Mouse (Mus musculus) forebrain, embryonic 14.5 days (tissue): ENCODE results near the gene Helz2. TPM values are rescaled to one million over a fixed set of nuclear protein-coding genes. Genes with fewer than 3 reads are reported as not detected.
"Not testable (repeated sequence)": the region's sequence is repeated elsewhere in the genome, so short reads cannot be mapped to it uniquely, and the experiment has no call there.

Experiments used
- ATAC-seq: fragments of 200-750 bp; cut with Nextera tagmentation; 2 replicates; pipeline ENCODE4 v1.8.0; 2017; ENCODE audit warnings: mild to moderate bottlenecking, moderate library complexity
- DNase-seq: peaks from one replicate; pipeline ENCODE4 v3.0.0-alpha.2; 2015; ENCODE audit warnings: low spot score
- H3K27ac ChIP-seq: fragments of 300-500 bp; sonication (generic); 2 replicates; pipeline ENCODE4 v1.5.1; 2014; ENCODE audit warnings: low read depth, mild to moderate bottlenecking, control low read depth, low read length, moderate library complexity
- H3K27me3 ChIP-seq: fragments of 300-500 bp; sonication (generic); replicated peaks from 2 replicates; pipeline ENCODE4 v1.6.1; 2014; ENCODE audit warnings: low read length, control low read depth, mixed read lengths; ENCODE audit not compliant: control insufficient read depth, insufficient read depth
- H3K36me3 ChIP-seq: fragments of 300-500 bp; sonication (generic); 2 replicates; pipeline ENCODE4 v1.6.1; 2014; ENCODE audit warnings: low read length, control low read depth; ENCODE audit not compliant: control insufficient read depth, insufficient read depth
- H3K4me1 ChIP-seq: fragments of 300-500 bp; sonication (generic); 2 replicates; pipeline ENCODE4 v1.6.1; 2014; ENCODE audit warnings: antibody characterized with exemption, low read length, control low read depth; ENCODE audit not compliant: control insufficient read depth, insufficient read depth
- H3K4me2 ChIP-seq: fragments of 300-500 bp; sonication (generic); 2 replicates; pipeline ENCODE4 v1.6.1; 2014; ENCODE audit warnings: mild to moderate bottlenecking, control low read depth, low read length
- H3K4me3 ChIP-seq: fragments of 300-500 bp; sonication (generic); 2 replicates; pipeline ENCODE4 v1.5.1; 2014; ENCODE audit warnings: low read depth, low read length, control low read depth
- H3K9ac ChIP-seq: fragments of 300-500 bp; sonication (generic); 2 replicates; pipeline ENCODE4 v1.6.1; 2014; ENCODE audit warnings: mild to moderate bottlenecking, low read length, control low read depth, moderate library complexity
- H3K9me3 ChIP-seq: fragments of 300-500 bp; sonication (generic); replicated peaks from 2 replicates; pipeline ENCODE4 v1.6.1; 2016; ENCODE audit warnings: low read length, control low read depth, mixed read lengths; ENCODE audit not compliant: control insufficient read depth
- WGBS: fragments of 180-500 bp; shearing (Covaris S2); extraction: QIAGEN DNeasy Blood & Tissue Kit; methylation state at CpG from one replicate; pipeline ENCODE4 v1.1.7; 2014; 5-methylcytosine and 5-hydroxymethylcytosine counted together
- polyA plus RNA-seq: library from polyadenylated mRNA; unstranded; fragments of >200 nt; fragmentation: Nextera tagmentation; extraction: Ambion mirVana; gene quantifications from 2 replicates; pipeline ENCODE4 v1.2.1, GENCODE M21; 2014

Helz2 gene
- 0.33 and 0.41 TPM in 2 replicates for polyA plus RNA-seq

GRCm38 (mm10) chr2:181241602-181242313 is at the start of gene Helz2:
TSS of gene Helz2 (minus strand) at chr2:181242027.
- Histone ChIP-seq H3K36me3 (no peaks in the 10 kb centered on the region), H3K9ac (peak within 1 kb of the TSS; percentile 29; the same call in 1 of the 2 replicates), H3K27me3 (no peaks in the 10 kb centered on the region), H3K4me1 (0 out of 2 replicates have a peak, but pooled peaks cover 3% of the 10 kb centered on the region), H3K4me2 (peak within 1 kb of the TSS; percentile 40), H3K27ac (no peak within 1 kb of the TSS), H3K4me3 (peak within 1 kb of the TSS; percentile 14), H3K9me3 (no peaks in the 10 kb centered on the region)
- 12% methylated on average over 16 of the region's 16 CpGs for whole genome bisulfite sequencing
- ATAC-seq (no peak), DNase-seq (no peak)

- no peak overlapping the region for H3K27ac ChIP-seq
- H3K36me3 ChIP-seq, result no peaks in the 10 kb centered on the region
- DNase-seq, result no peak
- WGBS, result 81% methylated on average over 1 of the region's 1 CpGs
- H3K27me3 ChIP-seq, result no peaks in the 10 kb centered on the region
- H3K4me1 ChIP-seq, result peaks cover 19% of the 10 kb centered on the region; the same call in 1 of the 2 replicates
- H3K9ac ChIP-seq, result no peak overlapping the region
- ATAC-seq, result no peak
- no peak overlapping the region for H3K4me2 ChIP-seq
- no peak overlapping the region for H3K4me3 ChIP-seq
- no peaks in the 10 kb centered on the region for H3K9me3 ChIP-seq
Observed at GRCm38 (mm10) chr2:181290937-181291336, 49.1 kb upstream of the Helz2 start.

GRCm38 (mm10) chr2:181288691-181289090 is 46.9 kb upstream of the Helz2 start:
- no peak for ATAC-seq
- Histone ChIP-seq H3K9ac (peak overlapping the region; percentile 52; the same call in 1 of the 2 replicates), H3K9me3 (no peaks in the 10 kb centered on the region), H3K27me3 (no peaks in the 10 kb centered on the region), H3K4me2 (peak overlapping the region; percentile 65), H3K4me3 (peak overlapping the region; percentile 71), H3K36me3 (no peaks in the 10 kb centered on the region), H3K27ac (no peak overlapping the region), H3K4me1 (peaks cover 19% of the 10 kb centered on the region; the same call in 1 of the 2 replicates)
- 84% methylated on average over 3 of the region's 3 CpGs for whole genome bisulfite sequencing
- no peak for DNase-seq

GRCm38 (mm10) chr2:181287958-181288350 is 46.1 kb upstream of the Helz2 start, which contains the start of gene Gmeb2:
TSS of gene Gmeb2 (minus strand) at chr2:181288035.
- peak; percentile 99 for DNase-seq
- H3K9me3 ChIP-seq, H3K27me3 ChIP-seq, H3K36me3 ChIP-seq: not testable (repeated sequence)
- H3K9ac ChIP-seq, result peak within 1 kb of the TSS; percentile 93
- 0% methylated on average over 25 of the region's 38 CpGs for WGBS
- H3K4me1 ChIP-seq, result peaks cover 19% of the 10 kb centered on the region; the same call in 1 of the 2 replicates
- peak within 1 kb of the TSS; percentile 65 for H3K4me2 ChIP-seq
- peak; percentile 97 for ATAC-seq
- peak within 1 kb of the TSS; percentile 71 for H3K4me3 ChIP-seq
- H3K27ac ChIP-seq, result peak within 1 kb of the TSS; percentile 96

GRCm38 (mm10) chr2:181287338-181287957 is 45.6 kb upstream of the Helz2 start:
- DNase-seq (peak; percentile 79), ATAC-seq (peak; percentile 83)
- Histone ChIP-seq H3K27ac (peak overlapping the region; percentile 96), H3K4me1 (peaks cover 19% of the 10 kb centered on the region; the same call in 1 of the 2 replicates), H3K27me3 (no peaks in the 10 kb centered on the region), H3K9me3 (no peaks in the 10 kb centered on the region), H3K4me2 (peak overlapping the region; percentile 62), H3K36me3 (peaks cover 6% of the 10 kb centered on the region; the same call in 1 of the 2 replicates), H3K9ac (peak overlapping the region; percentile 93), H3K4me3 (peak overlapping the region; percentile 71)
- WGBS, result 0% methylated on average over 13 of the region's 71 CpGs

GRCm38 (mm10) chr2:181286629-181287337 is 45.0 kb upstream of the Helz2 start:
- peaks cover 19% of the 10 kb centered on the region; the same call in 1 of the 2 replicates for H3K4me1 ChIP-seq
- H3K4me3 ChIP-seq, result peak overlapping the region; percentile 71
- DNase-seq, result no peak
- peak overlapping the region; percentile 96 for H3K27ac ChIP-seq
- H3K4me2 ChIP-seq, result peak overlapping the region; percentile 62
- H3K36me3 ChIP-seq, result peaks cover 6% of the 10 kb centered on the region; the same call in 1 of the 2 replicates
- no peaks in the 10 kb centered on the region for H3K9me3 ChIP-seq
- peak overlapping the region; percentile 93 for H3K9ac ChIP-seq
- no peaks in the 10 kb centered on the region for H3K27me3 ChIP-seq
- no peak for ATAC-seq
- 56% methylated on average over 6 of the region's 6 CpGs for WGBS

GRCm38 (mm10) chr2:181279968-181280367 is 38.1 kb upstream of the Helz2 start:
- no peaks in the 10 kb centered on the region for H3K4me1 ChIP-seq
- no peak overlapping the region for H3K4me2 ChIP-seq
- H3K36me3 ChIP-seq, result peaks cover 36% of the 10 kb centered on the region
- H3K27me3 ChIP-seq, result no peaks in the 10 kb centered on the region
- DNase-seq (peak; percentile 59), ATAC-seq (no peak)
- H3K27ac ChIP-seq, result no peak overlapping the region
- WGBS, result 63% methylated on average over 1 of the region's 1 CpGs
- no peak overlapping the region for H3K4me3 ChIP-seq
- no peak overlapping the region for H3K9ac ChIP-seq
- H3K9me3 ChIP-seq, result no peaks in the 10 kb centered on the region

- Histone ChIP-seq H3K27me3 (no peaks in the 10 kb centered on the region), H3K4me1 (no peaks in the 10 kb centered on the region), H3K9ac (no peak overlapping the region), H3K27ac (no peak overlapping the region), H3K9me3 (no peaks in the 10 kb centered on the region), H3K4me3 (no peak overlapping the region), H3K4me2 (no peak overlapping the region), H3K36me3 (peaks cover 45% of the 10 kb centered on the region)
- ATAC-seq, result no peak
- no peak for DNase-seq
- 88% methylated on average over 3 of the region's 3 CpGs for WGBS
Observed at GRCm38 (mm10) chr2:181277866-181278265, 36.0 kb upstream of the Helz2 start.
